Mouse (Mus musculus): ENCODE results near the gene Olfr790.

Gene Olfr790
- long read RNA-seq, experiment 1: 0 reads
- long read RNA-seq, experiment 2: 0 reads

GRCm38 (mm10) chr10:129498192-129498591, at the start of gene Olfr790:
Gene Olfr790, plus strand, starts transcription at chr10:129498492.
- intact Hi-C loops (cut with DNase I): no loop called here

GRCm38 (mm10) chr10:129461562-129461961, 36.7 kb upstream of the Olfr790 start, which contains the start of gene Olfr787:
Gene Olfr787, plus strand, starts transcription at chr10:129461862.
- intact Hi-C loops (cut with DNase I): no loop called here

GRCm38 (mm10) chr10:129470698-129471097, 27.6 kb upstream of the Olfr790 start, which contains the start of gene Olfr788:
Gene Olfr788, plus strand, starts transcription at chr10:129470998.
- intact Hi-C loops (cut with DNase I): no loop called here

GRCm38 (mm10) chr10:129473256-129473655, 25.0 kb upstream of the Olfr790 start:
- intact Hi-C loops (cut with DNase I): no loop called here

DNA sequence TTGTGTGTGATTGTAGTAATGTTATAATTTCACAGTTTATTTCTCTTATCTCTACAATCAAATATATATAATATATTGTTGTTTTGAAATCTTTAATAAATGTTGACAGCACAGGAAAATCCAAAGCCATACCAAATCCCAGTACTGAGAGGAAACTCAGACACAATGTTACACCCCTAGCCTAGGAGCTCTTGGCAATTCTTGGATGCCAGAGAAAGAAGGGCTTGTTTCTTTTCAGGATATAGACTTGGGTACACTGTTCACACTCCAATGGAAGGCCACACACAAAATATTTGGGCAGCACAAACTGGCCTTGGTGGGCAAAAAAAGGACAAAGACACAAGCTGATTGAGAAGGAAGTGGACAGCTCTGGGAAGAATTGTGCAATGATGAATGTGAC, 24.6 kb upstream of the Olfr790 start:
- intact Hi-C loops (cut with DNase I): no loop called here

DNA sequence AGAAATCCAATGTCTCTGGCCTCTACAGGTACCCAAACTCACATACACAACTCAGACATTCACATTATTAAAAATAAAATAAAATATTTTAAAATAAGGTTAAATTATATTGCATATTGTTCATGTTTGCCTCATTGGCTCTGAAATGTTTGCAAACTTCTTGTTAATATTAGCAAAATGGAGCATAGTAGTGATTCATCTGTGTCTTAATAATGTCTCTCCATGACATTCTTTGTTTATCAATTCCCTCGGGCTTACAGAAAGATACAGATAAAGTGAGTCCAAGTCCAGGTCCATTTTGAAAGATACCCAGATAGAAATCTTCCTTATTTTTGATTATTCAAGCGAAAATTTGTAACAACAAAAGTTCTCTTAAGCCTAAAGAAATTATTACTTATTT, 13.8 kb upstream of the Olfr790 start, which contains the start of gene Olfr789:
TSS of gene Olfr789 (plus strand) at position 301 of the 400 bp plus-strand sequence.
- intact Hi-C loops (cut with DNase I): no loop called here

DNA sequence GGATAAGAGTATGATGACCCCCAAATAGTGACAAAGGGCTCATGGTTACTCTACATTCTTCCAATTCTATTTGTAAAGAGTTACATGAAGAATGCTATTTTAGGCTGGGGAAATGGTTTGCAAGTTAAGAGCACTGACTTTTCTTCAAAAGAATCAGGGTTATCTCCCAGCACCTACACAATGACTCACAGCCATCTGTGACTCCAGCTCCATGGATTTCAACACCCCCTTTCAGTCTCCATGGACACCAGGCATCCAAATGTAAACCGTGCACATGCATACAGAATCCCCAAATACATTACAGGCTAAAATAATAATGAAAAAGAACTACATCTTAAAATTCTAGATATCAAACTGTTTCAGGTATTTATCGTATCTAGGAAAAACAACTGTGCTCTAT, 8.2 kb upstream of the Olfr790 start:
- intact Hi-C loops (cut with DNase I): no loop called here

DNA sequence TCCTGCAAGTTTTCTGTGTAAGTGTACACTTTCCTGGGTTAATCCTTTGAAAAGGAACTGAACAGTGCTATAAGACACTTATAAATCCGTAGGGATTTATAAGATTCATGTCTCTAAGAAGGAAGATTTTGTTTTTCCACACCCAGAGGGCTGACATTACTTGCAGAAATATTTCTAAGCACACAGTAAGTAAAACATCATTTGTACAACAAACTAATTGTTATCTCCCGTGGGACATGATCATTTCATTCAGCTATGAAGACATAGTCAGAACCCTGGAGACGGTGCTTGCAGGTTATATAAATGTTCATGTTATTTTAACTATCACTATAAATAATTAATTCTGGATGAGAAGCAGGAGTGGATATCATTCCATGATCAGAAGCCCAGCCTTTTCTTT, 23.2 kb downstream of the Olfr790 start, which contains the start of gene Olfr791:
TSS of gene Olfr791 (plus strand) at position 301 of the 400 bp plus-strand sequence.
- intact Hi-C loops (cut with DNase I): no loop called here

- intact Hi-C loops (cut with DNase I): no loop called here
Measured at GRCm38 (mm10) chr10:129538862-129539261, 40.6 kb downstream of the Olfr790 start, which contains the start of gene Olfr792. Gene Olfr792, plus strand, starts transcription at chr10:129539162.

- intact Hi-C loops (cut with DNase I): no loop called here
Measured at GRCm38 (mm10) chr10:129549354-129549753, 51.1 kb downstream of the Olfr790 start.
